Mouse (Mus musculus) hindbrain, embryonic 16.5 days (tissue): Measurements from ENCODE around the gene Cel. TPM values are rescaled to one million over a fixed set of nuclear protein-coding genes. Genes with fewer than 3 reads are reported as not detected.

Experiments
- ATAC-seq: fragments of 200-750 bp; cut with Nextera tagmentation; 2 replicates; pipeline ENCODE4 v1.8.0; 2017; ENCODE audit warnings: moderate TSS enrichment, moderate library complexity
- H3K27ac ChIP-seq: fragments of 300-500 bp; sonication (generic); 2 replicates; pipeline ENCODE4 v1.5.1; 2014; ENCODE audit warnings: low read depth, mild to moderate bottlenecking, control low read depth, low read length, moderate library complexity
- H3K27me3 ChIP-seq: fragments of 300-500 bp; sonication (generic); replicated peaks from 2 replicates; pipeline ENCODE4 v1.6.1; 2014; ENCODE audit warnings: low read length; ENCODE audit not compliant: control insufficient read depth, insufficient read depth
- H3K36me3 ChIP-seq: fragments of 300-500 bp; sonication (generic); 2 replicates; pipeline ENCODE4 v1.6.1; 2014; ENCODE audit warnings: mild to moderate bottlenecking, low read length, moderate library complexity, mixed read lengths; ENCODE audit not compliant: control insufficient read depth, insufficient read depth
- H3K4me1 ChIP-seq: fragments of 300-500 bp; sonication (generic); 2 replicates; pipeline ENCODE4 v1.6.1; 2014; ENCODE audit warnings: low read depth, low read length; ENCODE audit not compliant: control insufficient read depth, insufficient read depth
- H3K4me2 ChIP-seq: fragments of 300-500 bp; sonication (generic); 2 replicates; pipeline ENCODE4 v1.6.1; 2014; ENCODE audit warnings: mild to moderate bottlenecking, low read length, control low read depth, moderate library complexity
- H3K4me3 ChIP-seq: fragments of 300-500 bp; sonication (generic); 2 replicates; pipeline ENCODE4 v1.5.1; 2014; ENCODE audit warnings: mild to moderate bottlenecking, low read length, control low read depth, moderate library complexity
- H3K9ac ChIP-seq: fragments of 300-500 bp; sonication (generic); 2 replicates; pipeline ENCODE4 v1.6.1; 2014; ENCODE audit warnings: low read depth, mild to moderate bottlenecking, control low read depth, low read length, moderate library complexity
- H3K9me3 ChIP-seq: fragments of 300-500 bp; sonication (generic); 2 replicates; pipeline ENCODE4 v1.6.1; 2014; ENCODE audit warnings: mild to moderate bottlenecking, low read length, moderate library complexity; ENCODE audit not compliant: control insufficient read depth
- WGBS: fragments of 180-500 bp; shearing (Covaris S2); extraction: QIAGEN DNeasy Blood & Tissue Kit; methylation state at CpG from one replicate; pipeline ENCODE4 v1.1.7; 2014; 5-methylcytosine and 5-hydroxymethylcytosine counted together
- polyA plus RNA-seq: library from polyadenylated mRNA; unstranded; fragments of >200 nt; fragmentation: Nextera tagmentation; extraction: Ambion mirVana; gene quantifications from 2 replicates; pipeline ENCODE4 v1.2.1, GENCODE M21; 2015

Gene Cel
- polyA plus RNA-seq, 1 experiment from 2014 or later, result not detected

GRCm38 (mm10) chr2:28535650-28536049, 27.6 kb downstream of the Cel start:
- Histone ChIP-seq H3K4me2 (peak overlapping the region; percentile 77), H3K27ac (peak overlapping the region; percentile 79), H3K27me3 (no peaks in the 10 kb centered on the region), H3K4me1 (peaks cover 88% of the 10 kb centered on the region), H3K36me3 (no peaks in the 10 kb centered on the region), H3K9me3 (no peaks in the 10 kb centered on the region), H3K4me3 (no peak overlapping the region), H3K9ac (peak overlapping the region; percentile 76; the same call in 1 of the 2 replicates)
- WGBS, result 22% methylated on average over 7 of the region's 7 CpGs
- ATAC-seq, result no peak

GRCm38 (mm10) chr2:28535263-28535540, 28.0 kb downstream of the Cel start:
- peaks cover 83% of the 10 kb centered on the region for H3K4me1 ChIP-seq
- no peak for ATAC-seq
- whole genome bisulfite sequencing, result 25% methylated on average over 4 of the region's 4 CpGs
- H3K9me3 ChIP-seq, result no peaks in the 10 kb centered on the region
- no peaks in the 10 kb centered on the region for H3K27me3 ChIP-seq
- H3K27ac ChIP-seq, result peak overlapping the region; percentile 79
- peak overlapping the region; percentile 76; the same call in 1 of the 2 replicates for H3K9ac ChIP-seq
- H3K4me2 ChIP-seq, result peak overlapping the region; percentile 77
- H3K4me3 ChIP-seq, result no peak overlapping the region
- no peaks in the 10 kb centered on the region for H3K36me3 ChIP-seq

- Histone ChIP-seq H3K9me3 (no peaks in the 10 kb centered on the region), H3K4me1 (peaks cover 83% of the 10 kb centered on the region), H3K27ac (peak overlapping the region; percentile 79), H3K4me3 (peak overlapping the region; percentile 56), H3K27me3 (no peaks in the 10 kb centered on the region), H3K36me3 (no peaks in the 10 kb centered on the region), H3K4me2 (peak overlapping the region; percentile 77), H3K9ac (peak overlapping the region; percentile 76)
- peak; percentile 16 for ATAC-seq
- 17% methylated on average over 10 of the region's 11 CpGs for WGBS
Observed at GRCm38 (mm10) chr2:28534436-28535262, 28.6 kb downstream of the Cel start.

GRCm38 (mm10) chr2:28533901-28534435, 29.2 kb downstream of the Cel start:
- H3K36me3 ChIP-seq, result no peaks in the 10 kb centered on the region
- WGBS, result 35% methylated on average over 7 of the region's 7 CpGs
- H3K4me1 ChIP-seq, result peaks cover 82% of the 10 kb centered on the region
- peak; percentile 14; the same call in 1 of the 2 replicates for ATAC-seq
- H3K4me3 ChIP-seq, result peak overlapping the region; percentile 56
- peak overlapping the region; percentile 76 for H3K9ac ChIP-seq
- H3K9me3 ChIP-seq, result no peaks in the 10 kb centered on the region
- H3K4me2 ChIP-seq, result peak overlapping the region; percentile 77
- H3K27ac ChIP-seq, result peak overlapping the region; percentile 79
- H3K27me3 ChIP-seq, result no peaks in the 10 kb centered on the region

GRCm38 (mm10) chr2:28532938-28533771, 30.0 kb downstream of the Cel start:
- H3K27ac ChIP-seq, result peak overlapping the region; percentile 79
- peak overlapping the region; percentile 76 for H3K9ac ChIP-seq
- no peaks in the 10 kb centered on the region for H3K36me3 ChIP-seq
- peak overlapping the region; percentile 77 for H3K4me2 ChIP-seq
- WGBS, result 3% methylated on average over 34 of the region's 49 CpGs
- H3K4me1 ChIP-seq, result peaks cover 79% of the 10 kb centered on the region
- ATAC-seq, result peak; percentile 91
- H3K9me3 ChIP-seq, result no peaks in the 10 kb centered on the region
- H3K27me3 ChIP-seq, result no peaks in the 10 kb centered on the region
- H3K4me3 ChIP-seq, result peak overlapping the region; percentile 56

- H3K27ac ChIP-seq, result no peak overlapping the region
- no peak for ATAC-seq
Observed at GRCm38 (mm10) chr2:28530311-28530710, 32.9 kb downstream of the Cel start.

GRCm38 (mm10) chr2:28529856-28530255, 33.3 kb downstream of the Cel start:
- peaks cover 76% of the 10 kb centered on the region for H3K4me1 ChIP-seq
- H3K4me2 ChIP-seq, result no peak overlapping the region
- no peaks in the 10 kb centered on the region for H3K9me3 ChIP-seq
- ATAC-seq, result no peak
- H3K27me3 ChIP-seq, result no peaks in the 10 kb centered on the region
- H3K27ac ChIP-seq, result peak overlapping the region; percentile 31; the same call in 1 of the 2 replicates
- H3K36me3 ChIP-seq, result no peaks in the 10 kb centered on the region
- 62% methylated on average over 4 of the region's 4 CpGs for WGBS
- no peak overlapping the region for H3K9ac ChIP-seq
- no peak overlapping the region for H3K4me3 ChIP-seq

More at GRCm38 (mm10) chr2:28530311-28530710, 32.9 kb downstream of the Cel start:
- no peak overlapping the region for H3K9ac ChIP-seq
- 53% methylated on average over 7 of the region's 7 CpGs for WGBS
- no peaks in the 10 kb centered on the region for H3K27me3 ChIP-seq
- H3K4me3 ChIP-seq, result no peak overlapping the region
- H3K4me2 ChIP-seq, result no peak overlapping the region
- no peaks in the 10 kb centered on the region for H3K9me3 ChIP-seq
- no peaks in the 10 kb centered on the region for H3K36me3 ChIP-seq
- peaks cover 76% of the 10 kb centered on the region for H3K4me1 ChIP-seq

- Histone ChIP-seq H3K4me3 (no peak overlapping the region), H3K9ac (no peak overlapping the region), H3K4me1 (peaks cover 65% of the 10 kb centered on the region), H3K9me3 (no peaks in the 10 kb centered on the region), H3K4me2 (no peak overlapping the region), H3K27me3 (no peaks in the 10 kb centered on the region), H3K36me3 (no peaks in the 10 kb centered on the region), H3K27ac (no peak overlapping the region)
- WGBS, result 87% methylated on average over 7 of the region's 7 CpGs
- ATAC-seq, result no peak
Observed at GRCm38 (mm10) chr2:28528354-28528730, 34.9 kb downstream of the Cel start.
